Mouse (Mus musculus) intestine, embryonic 15.5 days (tissue): ENCODE results near the gene Gm28051. TPM values are rescaled to one million over a fixed set of nuclear protein-coding genes. Genes with fewer than 3 reads are reported as not detected.
A peak's percentile ranks its signal among the peaks of the same experiment; 100 is the strongest.

ENCODE experiments used
- ATAC-seq: fragments of 200-750 bp; cut with Nextera tagmentation; 2 replicates; pipeline ENCODE4 v1.8.0; 2017; ENCODE audit warnings: moderate TSS enrichment, moderate library complexity
- H3K27ac ChIP-seq: fragments of 300-500 bp; sonication (generic); 2 replicates; pipeline ENCODE4 v1.5.1; 2015; ENCODE audit warnings: mild to moderate bottlenecking, inconsistent platforms
- H3K27me3 ChIP-seq: fragments of 300-500 bp; sonication (generic); replicated peaks from 2 replicates; pipeline ENCODE4 v1.6.1; 2015; ENCODE audit warnings: inconsistent platforms
- H3K36me3 ChIP-seq: fragments of 300-500 bp; sonication (generic); 2 replicates; pipeline ENCODE4 v1.6.1; 2015; ENCODE audit warnings: inconsistent platforms
- H3K4me1 ChIP-seq: fragments of 300-500 bp; sonication (generic); replicated peaks from 2 replicates; pipeline ENCODE4 v1.6.1; 2015; ENCODE audit warnings: inconsistent platforms
- H3K4me2 ChIP-seq: fragments of 300-500 bp; sonication (generic); replicated peaks from 2 replicates; pipeline ENCODE4 v1.6.1; 2015; ENCODE audit warnings: mild to moderate bottlenecking, inconsistent platforms
- H3K4me3 ChIP-seq: fragments of 300-500 bp; sonication (generic); replicated peaks from 2 replicates; pipeline ENCODE4 v1.5.1; 2015; ENCODE audit warnings: inconsistent platforms
- H3K9ac ChIP-seq: fragments of 300-500 bp; sonication (generic); 2 replicates; pipeline ENCODE4 v1.6.1; 2015; ENCODE audit warnings: inconsistent platforms
- H3K9me3 ChIP-seq: fragments of 300-500 bp; sonication (generic); 2 replicates; pipeline ENCODE4 v1.6.1; 2016; ENCODE audit warnings: inconsistent platforms
- WGBS: fragments of 180-500 bp; shearing (Covaris S2); methylation state at CpG from one replicate; pipeline ENCODE4 v1.1.7; 2015; 5-methylcytosine and 5-hydroxymethylcytosine counted together
- polyA plus RNA-seq: library from polyadenylated mRNA; unstranded; fragments of >200 nt; fragmentation: Nextera tagmentation; extraction: Ambion mirVana; gene quantifications from 2 replicates; pipeline ENCODE4 v1.2.1, GENCODE M21; 2015

The Gm28051 gene
- polyA plus RNA-seq, 1 experiment from 2014 or later: not detected

GRCm38 (mm10) chr12:102763696-102764095, 6.1 kb upstream of the Gm28051 start:
- no peak overlapping the region for H3K9ac ChIP-seq
- no peak overlapping the region for H3K4me3 ChIP-seq
- peaks cover 4% of the 10 kb centered on the region; the same call in 1 of the 2 replicates for H3K4me1 ChIP-seq
- no peak overlapping the region for H3K4me2 ChIP-seq
- ATAC-seq: no peak
- H3K9me3 ChIP-seq: no peaks in the 10 kb centered on the region
- H3K27me3 ChIP-seq: no peaks in the 10 kb centered on the region
- H3K36me3 ChIP-seq: peaks cover 12% of the 10 kb centered on the region; the same call in 1 of the 2 replicates
- no peak overlapping the region for H3K27ac ChIP-seq

- Histone ChIP-seq H3K4me3 (no peak overlapping the region), H3K4me2 (no peak overlapping the region), H3K27me3 (no peaks in the 10 kb centered on the region), H3K9me3 (no peaks in the 10 kb centered on the region), H3K36me3 (peaks cover 5% of the 10 kb centered on the region; the same call in 1 of the 2 replicates), H3K27ac (no peak overlapping the region), H3K4me1 (peaks cover 6% of the 10 kb centered on the region; the same call in 1 of the 2 replicates), H3K9ac (no peak overlapping the region)
- ATAC-seq: no peak
- WGBS: 88% methylated on average over 3 of the region's 3 CpGs
These were observed 4.1 kb upstream of the Gm28051 start for GRCm38 (mm10) chr12:102761668-102762067.

- 4% methylated on average over 5 of the region's 5 CpGs for WGBS
- Histone ChIP-seq H3K4me2 (peak overlapping the region; percentile 79), H3K9me3 (no peaks in the 10 kb centered on the region), H3K4me3 (peak overlapping the region; percentile 91), H3K36me3 (peaks cover 3% of the 10 kb centered on the region; the same call in 1 of the 2 replicates), H3K4me1 (peaks cover 10% of the 10 kb centered on the region; the same call in 1 of the 2 replicates), H3K9ac (peak overlapping the region; percentile 88), H3K27me3 (no peaks in the 10 kb centered on the region), H3K27ac (0 out of 2 replicates have a peak overlapping the region, but pooled peaks have one; percentile 83)
- no peak for ATAC-seq
These were observed 1.4 kb upstream of the Gm28051 start for GRCm38 (mm10) chr12:102758936-102759335.

GRCm38 (mm10) chr12:102758403-102758756, 815 bp upstream of the Gm28051 start, which contains the start of gene Gm20604:
Gm20604 (minus strand) TSS chr12:102758672.
- no peaks in the 10 kb centered on the region for H3K27me3 ChIP-seq
- no peaks in the 10 kb centered on the region for H3K36me3 ChIP-seq
- peak within 1 kb of the TSS; percentile 91 for H3K4me3 ChIP-seq
- peak within 1 kb of the TSS; percentile 88 for H3K27ac ChIP-seq
- ATAC-seq: no peak
- H3K9me3 ChIP-seq: no peaks in the 10 kb centered on the region
- under 1% methylated on average over 10 of the region's 10 CpGs for WGBS
- H3K4me1 ChIP-seq: peaks cover 10% of the 10 kb centered on the region; the same call in 1 of the 2 replicates
- peak within 1 kb of the TSS; percentile 79 for H3K4me2 ChIP-seq
- peak within 1 kb of the TSS; percentile 88 for H3K9ac ChIP-seq

GRCm38 (mm10) chr12:102757055-102757688, 393 bp downstream of the Gm28051 start:
- peak overlapping the region; percentile 65 for H3K4me2 ChIP-seq
- H3K27ac ChIP-seq: peak overlapping the region; percentile 88
- H3K27me3 ChIP-seq: no peaks in the 10 kb centered on the region
- H3K36me3 ChIP-seq: no peaks in the 10 kb centered on the region
- H3K4me1 ChIP-seq: peaks cover 10% of the 10 kb centered on the region; the same call in 1 of the 2 replicates
- no peaks in the 10 kb centered on the region for H3K9me3 ChIP-seq
- 2% methylated on average over 46 of the region's 46 CpGs for WGBS
- ATAC-seq: peak; percentile 91
- peak overlapping the region; percentile 91 for H3K4me3 ChIP-seq
- H3K9ac ChIP-seq: peak overlapping the region; percentile 70

- Histone ChIP-seq H3K4me2 (peak overlapping the region; percentile 65), H3K4me3 (peak overlapping the region; percentile 91), H3K4me1 (peaks cover 10% of the 10 kb centered on the region; the same call in 1 of the 2 replicates), H3K36me3 (no peaks in the 10 kb centered on the region), H3K27ac (no peak overlapping the region), H3K27me3 (no peaks in the 10 kb centered on the region), H3K9me3 (no peaks in the 10 kb centered on the region), H3K9ac (no peak overlapping the region)
- 73% methylated on average over 7 of the region's 7 CpGs for WGBS
- ATAC-seq: no peak
These were observed 1.3 kb downstream of the Gm28051 start for GRCm38 (mm10) chr12:102756304-102756703.

- no peak for ATAC-seq
- Histone ChIP-seq H3K4me3 (no peak overlapping the region), H3K27ac (no peak overlapping the region), H3K9me3 (no peaks in the 10 kb centered on the region), H3K9ac (no peak overlapping the region), H3K36me3 (peaks cover 12% of the 10 kb centered on the region; the same call in 1 of the 2 replicates), H3K27me3 (no peaks in the 10 kb centered on the region), H3K4me1 (peaks cover 10% of the 10 kb centered on the region; the same call in 1 of the 2 replicates), H3K4me2 (no peak overlapping the region)
- WGBS: 86% methylated on average over 3 of the region's 3 CpGs
These were observed 9.3 kb downstream of the Gm28051 start for GRCm38 (mm10) chr12:102748256-102748655.

GRCm38 (mm10) chr12:102744839-102745238, 12.7 kb downstream of the Gm28051 start:
- H3K9ac ChIP-seq: no peak overlapping the region
- no peak overlapping the region for H3K27ac ChIP-seq
- H3K27me3 ChIP-seq: no peaks in the 10 kb centered on the region
- H3K4me3 ChIP-seq: 0 out of 2 replicates have a peak overlapping the region, but pooled peaks have one; percentile 93
- ATAC-seq: no peak
- H3K4me2 ChIP-seq: peak overlapping the region; percentile 81
- peaks cover 15% of the 10 kb centered on the region for H3K4me1 ChIP-seq
- no peaks in the 10 kb centered on the region for H3K9me3 ChIP-seq
- WGBS: 57% methylated on average over 6 of the region's 6 CpGs
- peaks cover 12% of the 10 kb centered on the region; the same call in 1 of the 2 replicates for H3K36me3 ChIP-seq

GRCm38 (mm10) chr12:102743589-102744574, 13.7 kb downstream of the Gm28051 start, which contains the start of the genes Moap1 and Tmem251:
Moap1 (minus strand) TSS chr12:102743661.
Tmem251 (plus strand) TSS chr12:102743762.
- H3K4me1 ChIP-seq: peaks cover 15% of the 10 kb centered on the region
- peak within 1 kb of the TSS; percentile 95 for H3K27ac ChIP-seq
- peak within 1 kb of the TSS; percentile 93 for H3K4me3 ChIP-seq
- under 1% methylated on average over 61 of the region's 63 CpGs for WGBS
- H3K4me2 ChIP-seq: peak within 1 kb of the TSS; percentile 81
- H3K27me3 ChIP-seq: no peaks in the 10 kb centered on the region
- peaks cover 7% of the 10 kb centered on the region; the same call in 1 of the 2 replicates for H3K36me3 ChIP-seq
- peak; percentile 99 for ATAC-seq
- H3K9ac ChIP-seq: peak within 1 kb of the TSS; percentile 85
- no peaks in the 10 kb centered on the region for H3K9me3 ChIP-seq

- Histone ChIP-seq H3K9me3 (no peaks in the 10 kb centered on the region), H3K4me3 (peak overlapping the region; percentile 93), H3K4me2 (peak overlapping the region; percentile 81), H3K27me3 (no peaks in the 10 kb centered on the region), H3K9ac (peak overlapping the region; percentile 85), H3K4me1 (peaks cover 15% of the 10 kb centered on the region), H3K27ac (peak overlapping the region; percentile 95), H3K36me3 (0 out of 2 replicates have a peak, but pooled peaks cover 3% of the 10 kb centered on the region)
- under 1% methylated on average over 33 of the region's 33 CpGs for WGBS
- ATAC-seq: no peak; the same call in 1 of the 2 replicates
These were observed 14.5 kb downstream of the Gm28051 start for GRCm38 (mm10) chr12:102743036-102743588.

- no peak for ATAC-seq
- no peak overlapping the region for H3K4me3 ChIP-seq
- WGBS: 70% methylated on average over 7 of the region's 7 CpGs
- no peak overlapping the region for H3K9ac ChIP-seq
- no peak overlapping the region for H3K27ac ChIP-seq
- peaks cover 15% of the 10 kb centered on the region for H3K4me1 ChIP-seq
- H3K4me2 ChIP-seq: no peak overlapping the region
- no peaks in the 10 kb centered on the region for H3K27me3 ChIP-seq
- H3K36me3 ChIP-seq: no peaks in the 10 kb centered on the region
- no peaks in the 10 kb centered on the region for H3K9me3 ChIP-seq
These were observed 15.5 kb downstream of the Gm28051 start for GRCm38 (mm10) chr12:102742056-102742455.
